Mouse (Mus musculus) forebrain, embryonic 10.5 days (tissue): ENCODE data around the gene Gsk3a. TPM values are rescaled to one million over a fixed set of nuclear protein-coding genes. Genes with fewer than 3 reads are reported as not detected.

Experiments
- DNase-seq: peaks from one replicate; pipeline ENCODE4 v3.0.0-alpha.2; 2017; ENCODE audit warnings: low spot score; ENCODE audit errors: extremely low spot score
- H3K27ac ChIP-seq: fragments of 300-500 bp; sonication (generic); 2 replicates; pipeline ENCODE4 v1.5.1; 2016; ENCODE audit warnings: mild to moderate bottlenecking
- H3K27me3 ChIP-seq: fragments of 300-500 bp; sonication (generic); 2 replicates; pipeline ENCODE4 v1.6.1; 2016; ENCODE audit warnings: mild to moderate bottlenecking; ENCODE audit not compliant: poor library complexity, severe bottlenecking
- H3K36me3 ChIP-seq: fragments of 300-500 bp; sonication (generic); replicated peaks from 2 replicates; pipeline ENCODE4 v1.6.1; 2016; ENCODE audit warnings: mild to moderate bottlenecking, moderate library complexity
- H3K4me1 ChIP-seq: fragments of 300-500 bp; sonication (generic); 2 replicates; pipeline ENCODE4 v1.6.1; 2016
- H3K4me3 ChIP-seq: fragments of 300-500 bp; sonication (generic); 2 replicates; pipeline ENCODE4 v1.5.1; 2016; ENCODE audit warnings: mild to moderate bottlenecking, moderate library complexity
- H3K9me3 ChIP-seq: fragments of 300-500 bp; sonication (generic); 2 replicates; pipeline ENCODE4 v1.6.1; 2016; ENCODE audit warnings: mild to moderate bottlenecking, moderate library complexity
- WGBS: fragments of 180-500 bp; shearing (Covaris S2); methylation state at CpG from one replicate; pipeline ENCODE4 v1.1.7; 2016; 5-methylcytosine and 5-hydroxymethylcytosine counted together
- polyA plus RNA-seq: library from polyadenylated mRNA; unstranded; fragments of >200 nt; fragmentation: Nextera tagmentation; extraction: Ambion mirVana; gene quantifications from 2 replicates; pipeline ENCODE4 v1.2.1, GENCODE M21; 2016

Gsk3a gene
- polyA plus RNA-seq, 1 experiment from 2014 or later: 10.7 TPM

- H3K9me3 ChIP-seq: no peaks in the 10 kb centered on the region
- peaks cover 87% of the 10 kb centered on the region for H3K4me1 ChIP-seq
- peak; percentile 84 for DNase-seq
- H3K4me3 ChIP-seq: peak overlapping the region; percentile 90
- H3K27ac ChIP-seq: peak overlapping the region; percentile 98
- H3K27me3 ChIP-seq: no peaks in the 10 kb centered on the region
- under 1% methylated on average over 45 of the region's 49 CpGs for WGBS
- H3K36me3 ChIP-seq: peaks cover under 1% of the 10 kb centered on the region; the same call in 1 of the 2 replicates
Observed at GRCm38 (mm10) chr7:25279076-25279860, 41.6 kb upstream of the Gsk3a start.

GRCm38 (mm10) chr7:25278341-25279075 is 40.9 kb upstream of the Gsk3a start:
- WGBS: under 1% methylated on average over 58 of the region's 60 CpGs

GRCm38 (mm10) chr7:25277998-25278340 is 40.3 kb upstream of the Gsk3a start:
- 20% methylated on average over 4 of the region's 4 CpGs for WGBS
- H3K4me1 ChIP-seq: peaks cover 82% of the 10 kb centered on the region
- DNase-seq: no peak
- peaks cover 8% of the 10 kb centered on the region for H3K36me3 ChIP-seq
- no peaks in the 10 kb centered on the region for H3K27me3 ChIP-seq
- H3K27ac ChIP-seq: peak overlapping the region; percentile 98
- H3K4me3 ChIP-seq: peak overlapping the region; percentile 90
- no peaks in the 10 kb centered on the region for H3K9me3 ChIP-seq

More at GRCm38 (mm10) chr7:25278341-25279075, 40.9 kb upstream of the Gsk3a start:
- peak overlapping the region; percentile 98 for H3K27ac ChIP-seq
- peaks cover 3% of the 10 kb centered on the region for H3K36me3 ChIP-seq
- H3K9me3 ChIP-seq: no peaks in the 10 kb centered on the region
- H3K4me3 ChIP-seq: peak overlapping the region; percentile 90
- peaks cover 83% of the 10 kb centered on the region for H3K4me1 ChIP-seq
- H3K27me3 ChIP-seq: no peaks in the 10 kb centered on the region
- peak; percentile 89 for DNase-seq

GRCm38 (mm10) chr7:25277405-25277804 is 39.8 kb upstream of the Gsk3a start:
- Histone ChIP-seq H3K27me3 (no peaks in the 10 kb centered on the region), H3K4me3 (peak overlapping the region; percentile 90), H3K27ac (peak overlapping the region; percentile 98), H3K36me3 (peaks cover 14% of the 10 kb centered on the region), H3K4me1 (peaks cover 77% of the 10 kb centered on the region), H3K9me3 (no peaks in the 10 kb centered on the region)
- WGBS: 86% methylated on average over 4 of the region's 4 CpGs
- DNase-seq: no peak

GRCm38 (mm10) chr7:25275555-25276298 is 38.1 kb upstream of the Gsk3a start:
- H3K36me3 ChIP-seq: peaks cover 30% of the 10 kb centered on the region
- H3K27ac ChIP-seq: peak overlapping the region; percentile 56; the same call in 1 of the 2 replicates
- peaks cover 66% of the 10 kb centered on the region for H3K4me1 ChIP-seq
- H3K9me3 ChIP-seq: no peaks in the 10 kb centered on the region
- DNase-seq: no peak
- 52% methylated on average over 9 of the region's 9 CpGs for WGBS
- 0 out of 2 replicates have a peak overlapping the region, but pooled peaks have one; percentile 2 for H3K4me3 ChIP-seq
- H3K27me3 ChIP-seq: no peaks in the 10 kb centered on the region

- no peak overlapping the region for H3K4me3 ChIP-seq
- no peak for DNase-seq
- no peak overlapping the region for H3K27ac ChIP-seq
- WGBS: 84% methylated on average over 3 of the region's 3 CpGs
- no peaks in the 10 kb centered on the region for H3K9me3 ChIP-seq
- H3K4me1 ChIP-seq: peaks cover 62% of the 10 kb centered on the region
- peaks cover 31% of the 10 kb centered on the region for H3K36me3 ChIP-seq
- no peaks in the 10 kb centered on the region for H3K27me3 ChIP-seq
Observed at GRCm38 (mm10) chr7:25274996-25275395, 37.3 kb upstream of the Gsk3a start.

GRCm38 (mm10) chr7:25274571-25274970 is 36.9 kb upstream of the Gsk3a start:
- Histone ChIP-seq H3K27me3 (no peaks in the 10 kb centered on the region), H3K9me3 (no peaks in the 10 kb centered on the region), H3K4me1 (peaks cover 62% of the 10 kb centered on the region), H3K4me3 (no peak overlapping the region), H3K36me3 (peaks cover 31% of the 10 kb centered on the region), H3K27ac (no peak overlapping the region)
- DNase-seq: no peak
- WGBS: 80% methylated on average over 5 of the region's 5 CpGs

- Histone ChIP-seq H3K36me3 (peaks cover 31% of the 10 kb centered on the region), H3K27ac (no peak overlapping the region; the same call in 1 of the 2 replicates), H3K27me3 (no peaks in the 10 kb centered on the region), H3K4me3 (no peak overlapping the region), H3K4me1 (peaks cover 64% of the 10 kb centered on the region), H3K9me3 (no peaks in the 10 kb centered on the region)
- WGBS: 94% methylated on average over 22 of the region's 22 CpGs
- no peak for DNase-seq
Observed at GRCm38 (mm10) chr7:25273259-25274241, 35.9 kb upstream of the Gsk3a start.

GRCm38 (mm10) chr7:25272445-25273258 is 35.0 kb upstream of the Gsk3a start:
- Histone ChIP-seq H3K27me3 (no peaks in the 10 kb centered on the region), H3K36me3 (peaks cover 31% of the 10 kb centered on the region), H3K27ac (no peak overlapping the region; the same call in 1 of the 2 replicates), H3K4me1 (peaks cover 57% of the 10 kb centered on the region), H3K4me3 (no peak overlapping the region), H3K9me3 (no peaks in the 10 kb centered on the region)
- WGBS: 90% methylated on average over 38 of the region's 38 CpGs
- no peak for DNase-seq

- Histone ChIP-seq H3K36me3 (peaks cover 31% of the 10 kb centered on the region), H3K4me3 (peak overlapping the region; percentile 11; the same call in 1 of the 2 replicates), H3K27me3 (no peaks in the 10 kb centered on the region), H3K4me1 (peaks cover 52% of the 10 kb centered on the region), H3K9me3 (no peaks in the 10 kb centered on the region), H3K27ac (0 out of 2 replicates have a peak overlapping the region, but pooled peaks have one; percentile 9)
- DNase-seq: no peak
- WGBS: 88% methylated on average over 30 of the region's 30 CpGs
Observed at GRCm38 (mm10) chr7:25271651-25272444, 34.2 kb upstream of the Gsk3a start.
